Mouse (Mus musculus): ENCODE data around the gene Avpi1. TPM values are rescaled to one million over a fixed set of nuclear protein-coding genes. Genes with fewer than 3 reads are reported as not detected.

Gene Avpi1
- polyA plus RNA-seq, 1 experiment = 8.4 TPM

DNA sequence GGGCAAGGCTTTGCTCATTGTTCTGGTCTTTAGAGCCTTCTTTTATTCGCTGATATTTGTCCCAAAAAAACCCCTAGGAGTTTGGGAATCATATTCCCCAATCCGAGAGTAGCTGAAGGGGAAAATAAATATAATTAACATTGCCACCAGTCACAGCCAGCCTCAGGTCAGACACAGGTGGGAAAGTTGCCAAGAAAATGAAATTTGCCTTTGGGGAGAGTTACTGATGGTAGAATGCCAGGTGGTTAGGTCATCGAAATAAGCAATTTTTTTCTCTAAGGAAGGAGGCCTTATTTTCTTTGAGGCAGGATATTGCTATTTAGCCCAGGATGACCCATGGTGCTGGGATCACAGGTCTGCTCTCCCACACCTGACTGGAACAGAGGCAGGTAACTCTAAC, 37.9 kb upstream of the Avpi1 start:
- H3K27me3 ChIP-seq (ENCODE audit: control insufficient read depth, insufficient read depth, low read length) = no peaks in the 10 kb centered on the region
- no peak overlapping the region for H3K27ac ChIP-seq (ENCODE audit: control insufficient read depth, insufficient read depth, low read depth, low read length)
- H3K36me3 ChIP-seq (ENCODE audit: control insufficient read depth, insufficient read depth, low read length) = no peaks in the 10 kb centered on the region
- H3K4me1 ChIP-seq (ENCODE audit: control insufficient read depth, insufficient read depth, low read length) = peaks cover 24% of the 10 kb centered on the region
- TF ChIP-seq CTCF (IDR thresholded peaks at IDR 0.05; ENCODE audit: control insufficient read depth, insufficient read depth, insufficient replicate concordance, low read depth, low read length) (no peak), POLR2A (IDR thresholded peaks at IDR 0.05; ENCODE audit: control insufficient read depth, low read depth, low read length) (no peak)
- H3K4me3 ChIP-seq (ENCODE audit: control insufficient read depth, low read depth, low read length) = no peak overlapping the region

DNA sequence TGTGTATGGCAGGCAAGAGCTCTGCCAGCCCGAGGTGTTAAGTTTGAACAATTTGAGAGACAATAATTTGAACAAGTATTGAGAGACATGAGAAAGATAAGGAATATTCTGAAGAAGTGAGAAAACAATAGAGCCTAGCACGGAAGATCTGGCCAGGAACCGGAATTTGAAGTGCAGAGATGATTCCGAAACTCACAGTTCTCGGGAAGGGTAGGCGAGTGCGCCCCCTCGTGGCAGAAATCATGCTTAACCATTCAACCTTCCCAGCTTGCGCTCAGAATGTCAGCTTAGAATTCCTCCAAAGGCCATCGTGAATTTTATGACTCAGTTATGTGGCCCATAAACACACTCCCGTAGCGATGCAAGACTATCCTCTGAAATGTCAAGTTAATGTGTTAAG, 37.3 kb upstream of the Avpi1 start:
- H3K27me3 ChIP-seq (ENCODE audit: control insufficient read depth, insufficient read depth, low read length) = no peaks in the 10 kb centered on the region
- H3K4me1 ChIP-seq (ENCODE audit: control insufficient read depth, insufficient read depth, low read length) = peaks cover 19% of the 10 kb centered on the region
- TF ChIP-seq POLR2A (IDR thresholded peaks at IDR 0.05; ENCODE audit: control insufficient read depth, low read depth, low read length) = no peak
- TF ChIP-seq CTCF (IDR thresholded peaks at IDR 0.05; ENCODE audit: control insufficient read depth, insufficient read depth, insufficient replicate concordance, low read depth, low read length) = peak; percentile 95
- H3K36me3 ChIP-seq (ENCODE audit: control insufficient read depth, insufficient read depth, low read length) = no peaks in the 10 kb centered on the region
- H3K4me3 ChIP-seq (ENCODE audit: control insufficient read depth, low read depth, low read length) = peak overlapping the region; percentile 75
- H3K27ac ChIP-seq (ENCODE audit: control insufficient read depth, insufficient read depth, low read depth, low read length) = no peak overlapping the region

DNA sequence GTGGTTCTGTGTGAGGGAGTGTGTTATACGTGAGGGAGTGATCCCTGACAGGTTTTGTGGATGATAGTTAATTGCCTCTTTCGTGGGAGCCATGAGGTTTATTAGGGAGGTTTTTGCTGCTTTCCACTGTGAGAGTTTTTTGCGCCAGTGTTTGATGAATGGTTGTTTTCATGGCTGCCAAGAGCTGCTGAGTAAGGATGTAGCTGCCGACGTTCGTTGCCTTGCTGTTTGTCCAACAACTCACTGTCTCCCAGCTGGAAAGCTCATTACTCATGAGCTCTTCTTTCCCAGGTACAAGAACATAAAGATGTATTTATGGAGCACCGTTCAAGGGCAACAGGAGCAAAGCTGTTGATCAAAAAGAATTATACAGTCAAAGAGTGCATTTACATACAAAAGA, 35.3 kb upstream of the Avpi1 start:
- Histone ChIP-seq H3K27me3 (ENCODE audit: control insufficient read depth, insufficient read depth, low read length) (no peaks in the 10 kb centered on the region), H3K36me3 (ENCODE audit: control insufficient read depth, insufficient read depth, low read length) (no peaks in the 10 kb centered on the region), H3K4me3 (ENCODE audit: control insufficient read depth, low read depth, low read length) (peak overlapping the region; percentile 65), H3K4me1 (ENCODE audit: control insufficient read depth, insufficient read depth, low read length) (peaks cover 19% of the 10 kb centered on the region), H3K27ac (ENCODE audit: control insufficient read depth, insufficient read depth, low read depth, low read length) (peak overlapping the region; percentile 5; the same call in 1 of the 2 replicates)
- TF ChIP-seq CTCF (IDR thresholded peaks at IDR 0.05; ENCODE audit: control insufficient read depth, insufficient read depth, insufficient replicate concordance, low read depth, low read length) = no peak
- TF ChIP-seq POLR2A (IDR thresholded peaks at IDR 0.05; ENCODE audit: control insufficient read depth, low read depth, low read length) = no peak

DNA sequence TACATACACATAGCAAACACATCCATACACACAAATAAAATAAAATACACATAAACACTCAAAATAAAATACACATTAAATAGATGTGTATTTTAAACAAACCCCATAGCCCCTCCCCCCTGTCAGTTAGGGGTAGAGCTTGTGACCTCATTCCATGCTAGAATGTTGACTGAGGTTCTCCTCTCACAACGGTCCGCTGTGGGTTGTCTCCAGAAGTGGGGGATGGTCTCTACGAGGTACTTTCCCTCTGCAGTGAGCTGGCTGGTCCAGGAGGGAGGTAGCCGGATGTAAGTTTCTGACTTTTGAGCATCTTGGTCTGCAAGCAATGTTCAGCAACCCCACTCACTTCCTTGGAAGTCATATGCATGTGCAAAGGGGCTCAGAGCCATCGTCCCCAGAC, 34.9 kb upstream of the Avpi1 start, which contains the start of gene Zfyve27:
Gene Zfyve27 (plus strand): TSS at position 188 of the 400 bp plus-strand sequence.
- H3K27me3 ChIP-seq (ENCODE audit: control insufficient read depth, insufficient read depth, low read length) = no peaks in the 10 kb centered on the region
- H3K4me1 ChIP-seq (ENCODE audit: control insufficient read depth, insufficient read depth, low read length) = peaks cover 19% of the 10 kb centered on the region
- peak within 1 kb of the TSS; percentile 32; the same call in 1 of the 2 replicates for H3K27ac ChIP-seq (ENCODE audit: control insufficient read depth, insufficient read depth, low read depth, low read length)
- H3K4me3 ChIP-seq (ENCODE audit: control insufficient read depth, low read depth, low read length) = peak within 1 kb of the TSS; percentile 75
- peak; percentile 55; the same call in 1 of the 2 replicates for TF ChIP-seq POLR2A (IDR thresholded peaks at IDR 0.05; ENCODE audit: control insufficient read depth, low read depth, low read length)
- TF ChIP-seq CTCF (IDR thresholded peaks at IDR 0.05; ENCODE audit: control insufficient read depth, insufficient read depth, insufficient replicate concordance, low read depth, low read length) = no peak
- H3K36me3 ChIP-seq (ENCODE audit: control insufficient read depth, insufficient read depth, low read length) = no peaks in the 10 kb centered on the region

DNA sequence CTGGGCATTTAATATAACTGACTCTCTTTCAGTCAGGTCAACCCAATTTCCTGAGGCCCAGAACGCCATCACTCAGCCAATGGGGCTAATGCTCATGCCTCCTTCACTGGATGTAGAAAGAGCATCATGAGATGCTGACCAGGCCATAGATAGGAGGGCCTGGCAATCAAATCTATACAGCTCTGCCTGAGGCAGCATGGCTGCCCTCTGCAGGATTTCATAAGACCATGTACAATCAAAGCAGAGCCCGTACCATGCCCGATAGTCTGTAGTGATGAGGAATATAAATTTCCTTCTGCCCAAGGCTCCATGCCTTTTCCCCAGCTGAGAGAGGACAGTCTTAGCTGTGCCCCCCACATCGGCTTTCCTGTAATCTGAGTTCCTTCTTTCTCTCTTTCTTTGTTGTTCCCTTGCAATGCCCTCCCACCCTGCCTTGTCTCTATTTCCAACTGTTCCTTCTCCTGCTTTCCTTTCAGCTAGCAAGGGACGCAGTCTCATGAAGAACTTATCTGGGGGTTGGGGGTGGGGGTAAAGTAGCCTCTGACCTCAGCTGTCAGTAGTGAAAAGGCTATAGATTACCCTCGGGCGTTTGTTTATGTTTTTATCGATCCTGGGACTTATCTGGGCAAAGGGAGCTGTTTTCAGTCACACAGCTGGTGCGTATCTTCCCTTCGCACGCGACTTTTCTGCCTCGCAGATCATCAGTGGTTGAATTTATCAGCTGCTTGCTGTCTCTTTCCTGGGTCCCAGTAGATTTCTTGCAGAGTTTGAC, 29.6 kb upstream of the Avpi1 start:
- TF ChIP-seq POLR2A (IDR thresholded peaks at IDR 0.05; ENCODE audit: control insufficient read depth, low read depth, low read length) (no peak), CTCF (IDR thresholded peaks at IDR 0.05; ENCODE audit: control insufficient read depth, insufficient read depth, insufficient replicate concordance, low read depth, low read length) (no peak)
- Histone ChIP-seq H3K27ac (ENCODE audit: control insufficient read depth, insufficient read depth, low read depth, low read length) (no peak overlapping the region), H3K4me1 (ENCODE audit: control insufficient read depth, insufficient read depth, low read length) (peaks cover 4% of the 10 kb centered on the region), H3K36me3 (ENCODE audit: control insufficient read depth, insufficient read depth, low read length) (no peaks in the 10 kb centered on the region), H3K4me3 (ENCODE audit: control insufficient read depth, low read depth, low read length) (no peak overlapping the region), H3K27me3 (ENCODE audit: control insufficient read depth, insufficient read depth, low read length) (no peaks in the 10 kb centered on the region)

DNA sequence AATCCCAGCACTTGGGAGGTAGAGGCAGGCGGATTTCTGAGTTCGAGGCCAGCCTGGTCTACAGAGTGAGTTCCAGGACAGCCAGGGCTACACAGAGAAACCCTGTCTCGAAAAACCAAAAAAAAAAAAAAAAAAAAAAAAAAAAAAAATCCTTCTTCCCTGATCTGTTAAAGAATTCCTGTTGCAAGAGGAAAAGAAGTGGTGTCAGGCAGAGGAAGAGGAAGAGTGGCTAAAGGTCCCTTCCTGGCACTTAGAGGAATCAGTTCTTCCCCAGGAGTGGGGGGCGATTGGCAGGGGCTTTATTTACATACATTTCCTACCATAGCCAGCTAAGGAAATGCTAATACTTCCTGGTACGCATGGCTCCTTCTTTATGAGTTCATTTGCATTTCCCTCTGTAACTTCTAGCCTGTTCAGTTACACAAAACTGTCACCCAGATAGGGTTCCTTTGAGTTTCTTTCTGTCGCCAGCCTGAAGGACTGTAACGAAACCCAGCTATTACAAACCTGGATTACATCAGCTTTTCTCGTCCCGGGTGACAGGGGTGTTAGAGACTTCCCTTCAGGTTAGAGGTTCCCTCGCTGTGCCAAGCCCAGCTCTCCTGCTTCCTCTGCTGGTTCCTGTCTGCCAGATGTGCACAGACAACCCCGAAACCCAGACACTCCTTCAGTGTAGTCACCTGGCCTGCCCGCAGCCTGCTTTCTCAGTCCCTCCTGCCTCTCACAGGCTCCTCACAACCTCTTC, 28.8 kb upstream of the Avpi1 start:
- Histone ChIP-seq H3K27me3 (ENCODE audit: control insufficient read depth, insufficient read depth, low read length) (no peaks in the 10 kb centered on the region), H3K36me3 (ENCODE audit: control insufficient read depth, insufficient read depth, low read length) (no peaks in the 10 kb centered on the region), H3K27ac (ENCODE audit: control insufficient read depth, insufficient read depth, low read depth, low read length) (no peak overlapping the region), H3K4me1 (ENCODE audit: control insufficient read depth, insufficient read depth, low read length) (peaks cover 5% of the 10 kb centered on the region), H3K4me3 (ENCODE audit: control insufficient read depth, low read depth, low read length) (no peak overlapping the region)
- TF ChIP-seq POLR2A (IDR thresholded peaks at IDR 0.05; ENCODE audit: control insufficient read depth, low read depth, low read length) (no peak), CTCF (IDR thresholded peaks at IDR 0.05; ENCODE audit: control insufficient read depth, insufficient read depth, insufficient replicate concordance, low read depth, low read length) (no peak)

DNA sequence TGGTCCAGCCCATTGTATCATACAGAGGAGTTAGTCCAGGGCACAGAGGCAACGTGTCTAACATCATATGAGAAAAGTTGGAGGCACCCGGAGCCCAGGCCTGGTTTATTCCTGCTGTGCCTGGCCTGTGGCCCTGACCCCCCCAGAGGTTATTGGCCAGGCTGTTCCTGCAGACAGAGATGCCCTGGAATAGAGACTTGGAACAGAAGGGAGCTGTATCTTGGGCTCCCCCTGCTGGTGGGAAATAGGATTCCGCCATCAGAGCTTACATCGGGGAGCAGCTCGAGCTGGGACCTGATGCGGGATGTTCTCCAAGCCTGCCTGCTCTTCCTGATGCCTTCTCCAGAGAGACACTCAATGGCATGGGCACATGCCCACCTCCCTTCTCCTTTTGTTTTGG, 23.1 kb upstream of the Avpi1 start:
- no peaks in the 10 kb centered on the region; the same call in 1 of the 2 replicates for H3K27me3 ChIP-seq (ENCODE audit: control insufficient read depth, insufficient read depth, low read length)
- no peak overlapping the region; the same call in 1 of the 2 replicates for H3K27ac ChIP-seq (ENCODE audit: control insufficient read depth, insufficient read depth, low read depth, low read length)
- H3K4me3 ChIP-seq (ENCODE audit: control insufficient read depth, low read depth, low read length) = no peak overlapping the region
- peak; percentile 82 for TF ChIP-seq CTCF (IDR thresholded peaks at IDR 0.05; ENCODE audit: control insufficient read depth, insufficient read depth, insufficient replicate concordance, low read depth, low read length)
- TF ChIP-seq POLR2A (IDR thresholded peaks at IDR 0.05; ENCODE audit: control insufficient read depth, low read depth, low read length) = no peak
- H3K4me1 ChIP-seq (ENCODE audit: control insufficient read depth, insufficient read depth, low read length) = peaks cover 25% of the 10 kb centered on the region
- H3K36me3 ChIP-seq (ENCODE audit: control insufficient read depth, insufficient read depth, low read length) = no peaks in the 10 kb centered on the region
